Mouse (Mus musculus): ENCODE results near the gene Stxbp2.
"Not testable (repeated sequence)": the region's sequence is repeated elsewhere in the genome, so short reads cannot be mapped to it uniquely, and the experiment has no call there.

Stxbp2 gene

DNA sequence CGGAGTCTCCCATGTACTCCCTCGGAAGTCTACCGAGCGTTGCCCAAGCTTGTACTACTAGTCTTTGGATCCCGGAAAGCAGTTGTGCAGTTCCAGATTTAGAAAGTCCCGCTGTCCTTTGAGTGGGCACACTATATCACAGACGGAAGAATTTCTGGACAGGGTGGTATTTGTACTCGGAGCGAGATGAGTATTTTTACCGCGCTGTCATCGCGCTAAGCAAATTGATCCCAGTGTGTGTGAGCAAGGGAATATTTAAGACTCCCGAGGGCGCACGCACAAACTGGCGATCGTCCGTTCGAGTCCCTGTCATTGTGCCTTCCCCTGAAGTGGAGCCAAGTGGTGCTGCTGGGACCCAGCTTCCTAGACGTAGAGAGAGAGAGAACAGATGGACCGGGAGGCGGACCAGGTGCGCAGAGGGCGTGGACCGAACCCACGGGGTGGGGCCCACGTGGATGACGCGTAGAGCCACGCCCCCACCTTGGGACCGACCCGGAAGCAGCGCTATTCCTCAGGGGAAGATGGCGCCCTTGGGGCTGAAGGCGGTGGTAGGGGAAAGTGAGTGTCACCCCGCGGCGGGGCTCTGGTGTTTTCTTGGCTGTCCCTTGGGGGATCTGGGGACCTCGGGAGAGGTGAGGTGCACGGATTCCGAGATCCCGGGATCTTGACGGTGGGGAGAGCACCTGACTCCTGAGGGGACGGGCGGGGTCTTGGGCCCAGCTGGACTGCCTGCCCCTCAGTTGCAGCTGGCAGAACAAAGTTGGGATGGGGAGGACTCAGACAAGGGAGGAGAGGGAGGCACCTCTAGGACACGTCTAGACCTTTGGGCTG, at the start of gene Stxbp2:
Stxbp2 (plus strand) TSS at position 309 of the 831 bp plus-strand sequence.
- DNase-seq: peak; percentile 79

DNA sequence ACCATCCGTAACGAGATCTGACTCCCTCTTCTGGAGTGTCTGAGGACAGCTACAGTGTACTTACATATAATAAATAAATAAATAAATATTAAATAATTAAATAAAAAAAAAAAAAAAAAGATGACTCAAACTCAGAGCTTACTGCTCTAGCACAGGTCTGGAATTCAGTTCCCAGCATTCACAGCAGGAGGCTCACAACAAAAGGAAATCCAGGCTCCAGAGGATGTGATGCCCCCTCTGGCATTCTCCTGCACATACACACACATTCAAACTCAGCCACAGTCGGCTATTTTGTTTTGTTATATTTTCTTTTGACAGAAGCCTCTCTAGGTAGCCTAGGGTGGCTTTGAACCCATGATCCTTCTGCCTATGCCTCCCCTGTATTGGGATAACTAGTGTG, 48.8 kb upstream of the Stxbp2 start:
- not testable (repeated sequence) for DNase-seq

DNA sequence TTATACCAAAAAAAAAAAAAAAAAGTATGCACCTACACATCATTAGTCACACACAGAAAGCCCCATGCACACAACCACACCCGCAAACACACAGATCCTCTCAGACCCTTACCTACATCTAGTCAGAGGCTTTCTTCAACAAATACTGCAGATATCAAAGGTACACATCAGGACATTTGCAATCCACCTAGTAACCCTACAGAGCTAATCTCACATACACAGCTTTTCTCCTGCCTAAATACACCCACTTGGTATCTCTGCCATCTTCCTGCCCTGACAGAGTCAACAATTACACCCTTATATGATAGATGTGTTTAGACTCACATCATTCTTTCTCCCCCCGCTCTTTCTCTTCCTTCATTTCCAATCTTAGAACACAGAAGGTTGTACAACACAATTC, 44.3 kb upstream of the Stxbp2 start:
- no peak for DNase-seq

DNA sequence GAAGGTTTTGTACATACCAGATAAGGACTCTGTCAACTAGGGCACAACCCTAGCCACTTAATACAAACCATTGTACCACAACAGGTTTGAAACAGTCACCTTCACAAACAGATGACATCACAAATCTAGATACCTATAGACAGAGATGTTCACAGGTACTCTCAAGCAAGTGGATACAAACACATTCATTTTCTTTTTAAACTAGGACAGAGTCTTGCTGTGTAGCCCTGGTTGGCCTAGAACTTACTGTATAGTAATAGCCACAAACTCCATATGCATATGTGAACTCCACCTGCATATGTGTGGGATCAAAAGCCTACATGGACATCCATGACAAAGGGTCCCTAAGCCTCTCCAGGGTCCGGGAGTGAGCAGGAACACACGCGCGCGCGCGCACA, 43.8 kb upstream of the Stxbp2 start, which contains the start of gene Camsap3:
Camsap3 (plus strand) TSS at position 301 of the 398 bp plus-strand sequence.
- DNase-seq: no peak

DNA sequence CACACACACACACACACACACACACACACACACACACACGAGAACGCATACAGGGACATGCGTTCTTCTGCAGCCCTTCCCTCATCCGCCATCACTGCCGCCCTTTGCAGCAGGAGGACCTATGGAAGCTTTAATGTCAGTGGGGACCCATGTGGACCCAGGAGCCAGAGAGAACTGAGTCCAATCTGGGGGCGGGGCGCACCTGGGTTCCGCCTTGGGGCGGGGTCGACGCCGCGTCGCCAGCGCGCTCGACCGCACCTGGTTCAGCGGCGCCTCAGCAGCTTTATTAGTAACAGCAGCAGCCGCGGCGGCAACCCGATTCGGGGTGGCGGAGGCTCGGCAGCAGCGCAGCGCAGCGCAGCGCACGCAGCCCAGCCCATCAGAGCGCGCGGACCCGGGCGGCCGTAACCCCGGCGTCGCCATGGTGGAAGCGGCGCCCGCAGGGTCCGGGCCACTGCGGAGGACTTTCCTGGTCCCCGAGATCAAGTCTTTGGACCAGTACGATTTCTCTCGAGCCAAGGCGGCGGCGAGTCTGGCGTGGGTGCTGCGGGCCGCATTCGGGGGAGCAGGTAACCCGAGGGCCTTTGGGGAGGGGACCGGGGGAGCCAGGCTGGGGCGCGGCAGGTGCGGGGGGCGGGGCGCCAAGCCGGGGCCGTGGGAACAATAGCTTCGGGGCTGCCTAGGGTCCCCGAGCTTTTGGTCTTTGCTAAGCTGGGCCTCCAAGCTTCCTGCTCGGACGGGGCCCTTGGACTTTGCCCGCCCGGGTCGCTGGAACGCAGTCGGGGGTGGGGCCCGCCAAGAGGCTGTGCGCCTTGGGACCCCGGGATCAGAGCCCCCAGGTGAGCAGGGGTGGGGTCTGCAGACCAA, 43.1 kb upstream of the Stxbp2 start:
- peak; percentile 81 for DNase-seq

DNA sequence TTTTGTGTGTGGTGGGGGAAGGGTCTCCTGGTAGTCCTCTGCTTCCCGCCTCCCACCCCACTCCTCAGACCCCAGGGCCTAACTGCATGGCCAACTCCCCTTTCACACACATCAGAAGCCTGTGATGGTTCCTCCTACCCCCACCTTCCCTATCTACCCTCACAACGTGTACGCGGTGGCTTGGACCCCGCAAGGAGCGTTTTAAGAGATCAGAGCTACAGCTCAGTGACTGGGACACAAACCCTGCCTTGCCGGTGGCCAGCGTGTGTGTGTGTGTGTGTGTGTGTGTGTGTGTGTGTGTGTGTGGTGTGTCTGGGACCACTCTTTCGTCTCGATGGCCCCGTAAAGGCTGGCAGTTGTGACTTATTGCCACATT, 42.5 kb upstream of the Stxbp2 start:
- peak; percentile 38 for DNase-seq

DNA sequence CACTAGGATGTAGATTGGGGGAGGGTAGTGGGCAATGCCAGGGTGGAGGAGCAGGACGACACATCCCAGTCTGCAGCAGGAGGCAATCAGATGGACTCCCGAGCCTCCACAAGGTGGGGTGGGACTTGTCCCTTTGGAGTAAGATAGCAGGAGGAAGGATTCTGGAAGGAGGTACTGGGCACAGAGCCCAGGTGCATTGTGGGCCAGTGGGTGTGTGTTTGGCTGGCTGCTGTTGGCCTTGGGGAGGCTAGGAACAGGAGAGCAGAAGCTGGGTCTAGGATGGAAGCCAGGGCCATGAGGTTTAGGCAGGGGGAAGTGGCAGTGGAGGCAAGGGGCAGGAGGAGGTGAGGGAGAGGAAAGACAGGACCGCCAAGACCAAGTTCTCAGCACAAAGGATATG, 37.3 kb upstream of the Stxbp2 start:
- DNase-seq: no peak

DNA sequence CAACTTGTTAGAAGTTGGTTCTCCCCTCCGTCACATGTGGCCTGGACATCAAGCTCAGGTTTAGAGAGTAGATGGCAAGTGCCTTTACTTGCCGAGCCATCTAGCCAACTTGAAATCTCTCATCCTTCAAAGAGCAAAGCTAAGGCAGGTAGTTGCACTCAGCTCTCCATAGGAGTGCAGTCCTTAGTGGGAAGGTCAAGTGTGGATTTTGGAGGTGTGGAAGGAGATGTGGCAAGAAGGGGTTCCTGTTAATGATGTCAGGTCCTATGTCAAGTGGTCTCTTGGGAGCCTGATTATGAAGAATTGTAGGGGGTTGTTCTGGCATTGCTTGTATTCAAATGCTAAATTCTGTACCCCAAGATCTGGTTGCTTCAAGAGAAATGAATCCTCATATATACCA, 36.3 kb upstream of the Stxbp2 start:
- no peak for DNase-seq

DNA sequence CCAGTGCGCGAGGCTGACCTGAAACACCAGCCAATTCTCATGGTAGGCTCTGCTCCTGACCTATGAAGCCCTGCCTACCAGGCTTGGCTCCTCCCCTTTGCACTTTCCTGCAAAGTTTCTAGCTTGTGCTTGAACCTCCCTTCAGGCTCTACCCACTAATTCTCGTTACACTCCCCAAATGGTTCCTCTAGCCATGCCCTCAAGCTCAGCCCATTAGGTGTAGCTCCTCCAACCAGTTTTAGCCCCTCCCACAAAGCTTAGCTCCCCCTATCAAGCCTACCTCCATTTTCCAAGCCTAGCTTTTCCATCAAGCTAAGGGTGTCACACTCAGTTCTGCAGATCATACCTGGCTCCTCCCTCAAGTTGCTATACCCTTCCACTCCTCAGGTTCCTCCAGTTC, 32.7 kb upstream of the Stxbp2 start:
- no peak for DNase-seq

DNA sequence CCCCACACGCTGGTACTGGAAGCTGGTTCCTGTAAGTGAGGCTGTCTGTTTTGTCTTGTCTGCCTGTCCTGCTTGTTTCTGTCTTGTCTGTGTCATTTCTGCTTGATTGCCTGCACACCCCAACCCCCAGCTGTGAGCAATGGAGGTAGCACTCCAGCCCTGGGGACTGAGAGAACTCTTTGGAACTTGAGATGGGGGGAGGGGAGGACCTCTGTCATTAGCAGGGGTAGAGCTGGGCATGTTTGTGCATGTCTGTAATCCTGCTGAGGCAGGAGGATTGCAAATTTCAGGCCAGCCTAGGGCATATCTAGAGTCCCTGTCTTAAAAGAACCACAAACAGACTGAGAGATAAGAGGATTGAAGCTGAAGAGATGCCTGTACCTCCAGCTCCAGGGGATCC, 31.5 kb upstream of the Stxbp2 start:
- no peak for DNase-seq

DNA sequence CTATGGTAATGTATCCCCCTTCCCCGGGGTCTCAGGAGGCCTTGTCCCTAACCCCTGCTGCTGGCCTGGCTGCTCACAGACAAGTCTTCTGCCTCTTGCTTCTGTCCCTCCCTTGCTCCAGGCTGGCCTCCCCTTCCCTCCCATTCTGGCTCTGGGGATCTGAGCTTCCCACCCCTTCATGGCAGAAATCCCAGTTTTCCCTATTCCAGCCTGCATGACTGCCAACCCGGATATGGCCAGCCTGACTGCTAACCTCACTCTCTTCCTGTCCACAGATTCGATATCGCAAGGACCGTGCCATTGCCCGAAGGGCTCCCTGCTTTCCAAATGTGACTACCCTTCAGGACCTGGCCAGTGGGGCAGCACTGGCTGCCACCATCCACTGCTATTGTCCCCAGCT, 30.4 kb upstream of the Stxbp2 start:
- no peak for DNase-seq

DNA sequence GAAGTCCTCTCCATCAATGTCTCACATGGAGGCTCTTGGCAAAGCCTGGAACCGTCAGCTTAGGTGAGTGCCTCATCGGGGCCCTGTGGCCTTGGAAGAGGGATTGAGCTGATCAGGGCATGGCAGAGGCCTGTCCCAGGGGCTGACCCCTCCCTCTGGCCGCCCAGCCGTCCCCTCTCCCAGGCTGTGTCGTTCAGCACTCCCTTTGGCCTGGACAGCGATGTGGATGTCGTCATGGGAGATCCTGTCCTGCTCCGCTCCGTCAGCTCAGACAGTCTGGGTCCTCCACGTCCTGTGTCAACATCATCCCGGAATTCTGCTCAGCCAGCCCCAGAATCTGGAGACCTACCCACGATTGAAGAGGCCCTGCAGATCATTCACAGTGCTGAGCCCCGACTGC, 27.3 kb upstream of the Stxbp2 start:
- no peak for DNase-seq

DNA sequence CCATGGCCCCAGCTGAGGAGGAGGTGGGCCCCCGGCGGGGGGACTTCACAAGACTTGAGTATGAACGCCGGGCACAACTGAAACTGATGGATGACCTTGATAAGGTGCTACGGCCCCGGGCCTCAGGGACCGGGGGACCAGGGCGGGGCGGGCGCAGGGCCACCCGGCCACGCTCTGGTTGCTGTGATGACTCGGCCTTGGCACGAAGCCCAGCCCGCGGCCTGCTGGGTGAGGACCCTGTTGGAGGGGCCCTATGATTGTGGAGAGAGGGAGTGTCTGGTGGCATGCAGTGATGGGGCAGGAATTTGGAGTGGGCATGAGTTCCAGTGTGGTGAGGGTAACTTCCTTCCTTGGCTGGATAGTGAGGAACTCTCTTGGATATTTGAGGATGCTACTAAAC, 24.2 kb upstream of the Stxbp2 start:
- no peak for DNase-seq

DNA sequence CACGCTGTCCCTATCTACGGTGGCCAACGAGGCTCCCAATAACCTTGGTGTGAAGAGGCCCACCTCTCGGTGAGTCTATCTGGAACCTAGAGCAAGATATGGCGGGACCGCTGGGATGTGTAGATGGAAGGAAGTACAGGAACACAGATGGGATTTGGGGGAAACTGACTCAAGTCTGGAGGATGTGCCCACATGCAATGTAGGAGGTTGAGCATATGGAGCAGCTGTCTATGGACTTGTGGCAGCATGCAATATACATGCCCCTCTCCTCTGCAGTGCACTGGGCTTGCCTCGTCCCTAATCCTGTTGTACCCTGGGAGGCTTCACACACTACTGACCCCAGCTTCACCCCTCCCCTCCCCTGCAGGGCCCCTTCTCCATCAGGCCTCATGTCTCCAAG, 22.9 kb upstream of the Stxbp2 start:
- DNase-seq: no peak

DNA sequence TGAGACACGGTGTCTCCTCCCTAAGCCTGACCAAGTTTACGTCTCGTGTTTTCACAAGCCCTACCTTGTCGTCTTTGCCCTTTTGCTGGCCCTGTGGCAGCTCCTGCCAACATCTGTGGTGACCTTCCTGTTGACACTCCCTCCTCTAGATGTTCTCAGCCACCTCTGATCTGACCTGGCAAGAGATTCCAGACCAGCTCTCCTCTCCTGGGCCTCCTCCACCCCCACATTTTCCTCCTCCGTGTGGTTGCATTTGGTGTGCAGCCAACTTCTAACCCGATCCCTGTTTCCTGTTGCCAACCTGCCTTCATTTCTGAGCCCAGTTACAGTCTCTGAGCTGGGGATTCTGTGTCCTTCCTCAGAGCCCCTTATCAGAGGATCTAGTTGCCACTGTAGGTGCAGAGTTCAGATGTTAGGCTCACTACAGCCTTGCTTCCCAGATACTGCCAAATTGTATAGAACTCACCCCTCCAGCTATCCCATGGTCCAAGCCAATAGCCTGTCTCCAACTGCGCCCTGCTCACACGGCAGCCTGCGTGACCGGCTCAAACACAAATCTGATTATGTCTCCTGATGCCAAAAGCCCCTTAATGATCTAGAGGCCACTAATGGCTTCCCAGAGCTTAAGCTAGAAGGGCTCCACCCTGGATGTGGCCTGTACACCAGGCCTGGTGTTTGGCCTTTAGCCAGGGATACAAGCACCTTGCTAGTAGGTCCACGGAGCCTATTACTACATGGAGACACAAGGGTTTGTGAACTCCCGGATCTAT, 21.5 kb upstream of the Stxbp2 start:
- DNase-seq: no peak

DNA sequence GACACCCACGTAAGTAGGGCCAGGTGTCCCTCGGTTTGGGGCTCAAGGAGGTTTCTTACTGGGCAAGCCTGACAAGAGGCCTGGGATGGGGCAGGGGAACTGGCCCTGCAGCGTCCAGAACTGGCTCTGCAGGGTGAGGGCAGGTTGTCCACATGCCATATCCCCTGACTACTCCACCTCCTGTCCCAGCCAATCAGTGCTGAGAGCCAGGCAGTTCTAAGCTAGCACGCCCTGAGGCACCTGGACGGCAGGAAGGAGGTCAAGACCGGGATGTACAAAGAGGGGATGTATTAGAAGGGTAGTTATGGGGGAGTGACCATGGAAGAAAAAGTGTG, 21.0 kb upstream of the Stxbp2 start:
- no peak for DNase-seq

DNA sequence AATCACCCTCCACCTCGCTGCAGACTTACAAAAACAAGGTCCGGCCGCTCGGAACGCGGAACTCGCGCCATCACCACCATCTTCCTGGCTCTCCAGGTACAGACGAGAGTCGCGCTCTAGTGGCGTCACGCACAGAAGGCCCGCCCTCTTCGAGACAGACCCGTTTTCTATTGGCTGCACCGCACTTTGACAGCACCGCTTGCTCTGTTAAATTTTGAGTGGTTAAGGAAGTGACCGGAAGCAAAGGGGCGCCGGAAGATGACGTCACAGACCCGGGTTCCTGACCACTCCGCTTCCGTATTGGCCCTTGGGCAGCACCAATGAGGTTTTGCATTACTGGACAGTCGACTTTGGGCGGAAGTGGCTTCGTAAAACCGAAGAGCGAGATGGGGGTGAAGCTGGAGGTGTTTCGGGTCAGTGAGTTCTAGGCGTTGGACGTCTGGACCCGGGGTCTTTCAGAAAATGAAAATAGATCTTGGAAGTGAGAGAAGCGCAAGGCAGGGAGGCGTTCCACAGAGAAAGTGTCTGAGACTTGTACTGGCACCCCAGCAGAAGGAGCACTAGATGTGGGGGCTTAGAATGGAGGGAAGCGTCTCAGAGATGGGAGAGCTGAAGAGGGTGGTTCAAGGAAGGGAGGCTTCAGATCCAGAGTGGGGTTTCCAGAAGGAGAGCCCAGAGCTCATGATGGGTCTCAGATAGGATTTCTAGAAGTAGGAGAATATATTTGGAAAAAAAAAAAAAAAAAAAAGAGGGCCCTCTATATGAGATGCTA, 9.4 kb upstream of the Stxbp2 start, which contains the start of the genes Xab2 and Pet100:
Xab2 (minus strand) TSS at position 118 of the 772 bp plus-strand sequence.
Pet100 (plus strand) TSS at position 350 of the 772 bp plus-strand sequence.
- DNase-seq: peak; percentile 98

DNA sequence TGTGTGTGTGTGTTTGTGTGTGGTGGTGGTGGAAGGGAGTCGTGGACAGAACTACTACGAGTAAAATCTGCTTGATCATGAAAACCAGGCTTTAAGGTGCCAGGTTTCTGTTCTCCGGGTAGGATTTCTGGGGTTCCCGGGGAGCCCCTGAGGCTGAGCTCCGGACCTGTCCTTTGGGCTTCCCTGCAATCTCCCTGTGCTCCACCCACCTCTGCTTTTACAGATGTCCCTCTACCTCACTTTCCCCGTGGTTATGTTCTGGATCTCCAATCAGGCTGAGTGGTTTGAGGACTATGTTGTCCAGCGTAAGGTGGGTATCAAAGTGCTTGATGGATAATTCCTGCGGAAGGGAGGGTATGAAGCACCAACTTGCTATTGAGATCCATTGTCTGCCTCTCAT, 8.6 kb upstream of the Stxbp2 start:
- DNase-seq: no peak

DNA sequence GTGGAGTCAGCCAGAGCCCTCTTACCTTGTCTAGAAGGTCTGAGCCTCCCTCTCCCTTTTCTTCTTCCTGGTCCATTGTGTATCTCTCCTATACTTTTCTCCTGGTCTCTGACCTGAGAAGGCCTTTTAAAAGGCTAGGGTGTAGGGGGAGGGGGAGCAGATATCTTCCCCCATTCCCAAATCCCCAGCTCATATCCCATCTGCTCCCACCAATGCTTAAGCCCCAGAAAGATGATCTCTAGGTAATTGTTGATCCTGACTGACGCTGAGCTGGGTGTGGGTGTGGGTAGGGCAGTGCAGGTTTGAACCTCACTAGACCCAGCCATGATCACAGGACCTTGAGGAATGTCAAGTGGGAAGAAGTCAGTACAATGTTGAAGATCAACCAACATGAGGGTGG, 5.3 kb upstream of the Stxbp2 start, which contains the start of gene Pcp2:
Pcp2 (minus strand) TSS at position 101 of the 400 bp plus-strand sequence.
- DNase-seq: no peak

DNA sequence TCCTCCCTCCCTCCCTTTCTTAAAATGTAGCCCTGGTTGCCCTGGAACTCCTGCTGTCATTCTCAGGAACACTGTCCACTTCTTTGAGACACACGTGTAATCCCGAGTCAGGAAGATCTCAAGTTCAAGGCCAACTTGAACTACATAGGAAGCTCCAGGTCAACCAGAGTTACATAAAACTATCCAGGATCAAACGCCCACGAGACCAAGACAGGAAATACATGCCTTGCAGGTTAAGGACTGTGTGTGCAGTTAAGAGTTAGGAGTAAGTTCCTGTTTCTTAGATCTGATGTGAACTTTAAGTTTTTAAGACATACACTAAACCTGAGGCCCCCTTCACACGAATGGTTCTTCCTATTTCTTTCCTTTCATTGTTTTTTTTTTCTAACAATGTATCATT, 3.8 kb upstream of the Stxbp2 start:
- no peak for DNase-seq

DNA sequence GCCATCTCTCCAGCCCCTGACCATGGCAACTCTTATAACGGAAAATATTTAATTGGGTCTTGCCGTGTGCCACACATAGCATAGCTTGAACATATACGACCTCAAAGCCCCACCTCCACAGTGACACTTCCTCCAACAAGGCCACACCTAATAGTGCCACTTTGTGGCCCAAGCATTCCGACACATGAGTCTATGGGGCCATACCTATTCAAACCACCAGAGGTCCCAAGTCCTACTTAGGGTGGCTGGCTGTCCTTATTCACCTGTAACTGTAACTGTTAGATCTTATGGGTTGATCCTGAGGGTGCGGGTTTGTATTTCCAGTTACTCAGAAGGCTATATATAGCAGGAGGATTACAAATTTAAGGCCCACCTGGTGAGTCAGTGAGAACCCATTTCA, 2.7 kb upstream of the Stxbp2 start:
- DNase-seq: peak; percentile 42

DNA sequence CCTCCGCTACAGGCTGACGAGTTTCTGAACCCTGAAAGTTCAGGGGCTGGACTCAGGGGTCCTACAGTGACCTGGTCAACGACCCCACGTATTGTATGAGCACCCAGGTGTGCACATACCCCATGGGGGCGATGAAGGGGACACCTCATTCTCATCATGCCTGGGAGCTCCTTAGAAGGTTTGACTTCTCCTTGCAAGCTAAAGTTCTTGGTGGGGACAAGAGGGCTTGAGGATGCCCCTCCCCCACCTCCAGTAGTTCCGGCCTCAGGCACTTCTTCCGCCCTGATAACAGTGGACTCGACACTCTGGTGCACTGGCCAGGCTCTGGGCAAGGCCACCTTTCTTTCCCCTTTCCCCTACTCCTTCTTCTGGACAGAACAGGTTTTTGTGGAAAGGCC, 722 bp downstream of the Stxbp2 start:
- DNase-seq: peak; percentile 17
